Mouse (Mus musculus) layer of hippocampus, adult 9-10 months (tissue): ENCODE results near the gene 1700012B09Rik.

Source experiments
- DNase-seq: peaks from one replicate; pipeline ENCODE4 v3.0.0; 2022; ENCODE audit warnings: low spot score

1700012B09Rik gene

DNA sequence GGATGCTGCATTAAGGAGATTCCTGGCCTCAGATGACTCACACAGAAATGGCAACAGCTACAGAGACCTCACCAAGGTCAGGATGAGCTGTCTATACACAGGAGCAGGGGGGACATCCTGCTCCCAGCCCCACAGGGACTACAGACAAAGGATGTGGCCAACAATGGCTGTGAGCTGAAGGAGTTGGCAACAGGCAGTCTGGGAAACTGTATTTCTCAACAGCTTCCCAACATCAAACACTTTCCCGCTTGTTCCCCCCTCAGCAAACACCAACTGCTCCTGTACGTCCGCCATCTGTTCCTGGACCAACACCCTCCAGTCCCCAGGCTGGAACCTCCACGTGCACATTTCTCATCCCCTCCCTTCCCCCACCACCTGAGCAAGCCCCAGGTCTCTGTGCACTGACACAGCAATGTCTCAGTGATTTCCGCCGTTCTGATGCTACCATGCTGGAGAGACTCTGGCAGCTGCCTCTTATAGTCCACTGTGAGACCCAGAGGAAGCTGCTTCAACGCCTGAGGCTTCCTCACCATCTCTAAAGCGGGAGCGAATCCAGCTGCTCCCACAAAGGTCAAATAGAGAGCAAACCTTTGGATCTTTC is 39.8 kb downstream of the 1700012B09Rik start:
- no peak for DNase-seq

DNA sequence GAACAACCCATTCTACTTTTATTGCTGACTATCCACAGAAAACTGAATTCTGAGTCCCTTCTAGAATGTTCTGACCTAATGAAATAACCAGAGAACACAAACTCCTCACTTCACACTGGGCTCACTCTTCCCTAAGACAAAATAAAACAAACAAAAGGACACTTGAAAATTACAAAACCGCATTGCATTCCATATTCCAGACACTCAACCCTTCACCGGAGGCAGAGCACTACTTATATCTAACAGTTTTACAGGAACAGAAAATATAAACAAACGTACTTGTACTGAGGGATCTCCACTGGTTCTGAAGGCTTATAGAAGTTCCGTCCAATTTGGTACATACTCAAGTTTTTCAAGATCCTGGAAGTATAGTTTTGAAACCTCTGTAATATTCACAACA is 42.5 kb downstream of the 1700012B09Rik start:
- no peak for DNase-seq

DNA sequence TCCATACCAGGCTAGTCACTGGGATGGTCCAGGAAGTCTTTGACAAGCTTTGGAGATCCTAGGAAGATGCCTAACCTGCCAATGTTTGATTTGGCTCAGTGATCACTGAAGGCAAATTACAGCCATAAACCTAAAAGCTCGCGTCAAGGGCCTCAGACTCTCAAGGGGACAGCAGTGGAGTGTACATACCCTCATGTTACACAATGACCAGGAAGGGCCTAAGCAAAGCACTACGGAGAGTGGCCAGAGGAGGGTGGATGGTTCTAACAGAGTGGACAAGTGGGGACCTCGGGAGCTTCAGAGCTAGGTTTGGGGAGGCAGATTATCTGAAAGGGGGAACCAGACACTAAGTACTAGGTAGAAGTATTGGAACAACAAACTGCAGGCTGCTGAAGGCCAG is 44.2 kb downstream of the 1700012B09Rik start:
- DNase-seq: no peak

DNA sequence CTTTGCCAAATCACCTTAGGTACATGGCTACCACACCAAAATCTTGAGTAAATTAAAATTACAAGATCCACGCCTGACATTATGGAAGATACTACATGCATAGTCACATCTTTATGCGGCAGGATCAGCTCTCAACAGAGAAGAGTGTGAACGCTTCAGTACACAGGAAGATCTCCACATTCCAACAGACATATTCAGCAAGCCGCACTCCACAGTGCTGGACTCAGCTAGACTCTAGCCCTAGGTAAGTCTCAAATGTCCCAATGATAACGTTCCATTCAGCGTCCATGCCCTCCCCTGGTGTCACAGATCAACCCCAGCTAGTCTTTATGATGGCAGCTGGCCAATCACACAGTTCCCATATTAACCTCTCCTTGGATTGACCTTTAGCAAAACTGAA is 44.8 kb downstream of the 1700012B09Rik start:
- DNase-seq: no peak

DNA sequence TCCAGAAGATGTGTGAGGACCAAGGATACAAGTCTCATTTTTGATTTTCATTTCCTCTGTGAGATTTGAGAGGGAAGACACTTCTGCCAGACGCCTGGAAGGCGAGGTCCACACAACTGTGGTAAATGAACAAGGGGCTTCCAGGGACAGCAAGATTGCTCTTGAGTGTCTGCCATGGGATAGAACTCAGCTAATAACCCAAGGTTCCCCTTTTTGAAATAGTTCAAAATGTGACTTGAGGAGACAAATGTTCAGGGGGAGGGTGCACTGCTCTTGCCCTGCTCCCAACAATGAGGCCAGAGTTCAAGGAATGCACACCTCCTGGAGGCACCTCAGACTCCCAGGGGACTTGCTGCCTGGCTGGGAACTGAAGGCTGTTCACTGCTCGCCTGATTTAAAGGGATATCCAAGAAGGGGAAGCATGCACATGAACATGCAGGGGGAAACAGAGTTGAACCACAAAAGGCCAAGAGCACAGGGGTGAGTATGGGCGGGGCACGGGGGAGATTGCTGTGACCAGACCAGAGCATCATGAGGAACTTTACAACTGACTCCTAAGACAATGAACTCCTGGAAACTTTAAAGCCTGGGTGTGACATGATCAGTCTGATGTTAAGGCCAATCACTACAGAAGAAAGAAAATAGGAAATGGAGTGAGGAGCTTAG is 45.9 kb downstream of the 1700012B09Rik start:
- no peak for DNase-seq

DNA sequence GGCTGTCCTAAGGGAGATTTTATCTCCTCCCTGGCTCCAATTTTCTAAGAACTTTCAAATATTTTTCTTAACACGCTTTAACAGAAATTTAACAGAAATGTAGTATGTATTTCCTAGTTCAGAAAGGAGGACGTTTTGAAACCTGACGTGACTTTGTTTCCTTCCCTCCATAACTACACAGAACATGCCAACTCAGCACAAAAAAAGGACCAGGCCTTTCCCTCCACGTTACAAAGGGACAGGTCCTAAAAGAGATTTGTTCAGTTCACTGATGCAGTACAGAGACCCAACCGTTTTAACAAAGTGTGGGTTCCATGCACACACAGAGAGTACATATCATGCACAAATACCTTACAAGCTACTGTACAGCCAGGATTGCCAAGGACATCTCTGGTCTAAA is 49.2 kb downstream of the 1700012B09Rik start:
- DNase-seq: no peak

DNA sequence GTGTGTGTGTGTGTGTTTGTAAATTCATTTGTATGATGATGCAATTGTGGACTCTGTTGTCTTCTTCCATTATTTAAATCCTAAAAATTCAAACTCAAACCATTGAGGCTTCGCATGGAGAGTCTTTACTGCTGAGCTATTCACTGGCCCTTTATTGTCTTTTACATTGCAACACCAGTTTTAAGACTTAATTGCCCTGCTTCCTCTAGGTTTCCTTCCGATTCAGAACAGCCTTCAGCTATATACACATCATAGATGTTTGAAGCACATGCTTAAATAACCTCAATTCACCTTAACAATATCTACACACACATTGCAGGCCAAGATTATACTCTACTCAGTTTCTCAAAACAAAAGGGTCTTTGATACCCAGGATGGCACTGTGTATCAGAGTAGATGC is 50.4 kb downstream of the 1700012B09Rik start:
- no peak for DNase-seq

DNA sequence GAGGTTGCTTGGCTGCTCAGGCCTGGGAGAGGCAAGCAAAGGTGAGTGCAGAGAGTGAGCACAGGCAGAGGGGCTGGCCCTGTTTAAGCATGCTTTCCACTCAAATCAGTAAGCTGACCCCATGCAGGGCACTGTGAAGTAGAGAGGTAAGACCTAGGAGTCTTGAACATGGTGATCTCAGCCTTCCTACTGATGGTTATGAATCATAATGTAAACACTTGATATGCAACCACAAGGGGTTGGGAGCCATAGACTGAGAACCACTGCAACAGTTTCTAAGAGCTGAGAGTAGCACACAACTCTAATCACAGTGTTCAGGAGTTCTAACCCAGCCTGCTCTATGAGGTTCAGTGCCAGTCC is 52.5 kb downstream of the 1700012B09Rik start:
- no peak for DNase-seq

DNA sequence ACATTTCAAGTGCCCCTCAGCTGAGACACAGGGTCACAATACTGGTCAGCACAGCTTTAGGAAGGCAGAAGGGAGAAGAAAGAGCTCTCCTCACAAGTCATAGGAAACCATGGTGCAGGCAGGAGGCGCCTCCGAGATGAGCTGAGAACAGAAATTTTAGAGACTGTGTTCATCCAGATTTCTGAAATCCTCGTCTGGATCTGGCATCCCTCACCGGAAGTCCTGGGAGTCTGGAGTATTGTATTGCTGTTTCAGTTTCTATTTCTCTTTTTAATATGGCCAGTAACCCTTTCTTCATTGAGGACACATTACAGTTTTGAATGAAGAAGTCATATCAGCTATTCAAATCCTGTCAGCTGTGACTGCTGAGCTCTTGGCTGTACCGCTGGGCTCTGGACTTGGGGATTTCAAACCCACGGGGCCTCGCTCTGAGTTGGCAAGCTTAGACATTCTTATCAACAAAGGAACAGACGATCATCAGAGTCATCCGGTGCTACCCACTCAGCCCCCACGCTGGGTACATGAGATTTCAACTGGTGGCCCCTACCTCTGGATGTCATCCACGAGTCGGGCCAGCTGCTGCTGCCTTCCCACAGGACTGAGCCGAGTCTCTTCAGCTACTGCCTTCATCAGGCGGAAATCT is 53.0 kb downstream of the 1700012B09Rik start:
- DNase-seq: no peak

DNA sequence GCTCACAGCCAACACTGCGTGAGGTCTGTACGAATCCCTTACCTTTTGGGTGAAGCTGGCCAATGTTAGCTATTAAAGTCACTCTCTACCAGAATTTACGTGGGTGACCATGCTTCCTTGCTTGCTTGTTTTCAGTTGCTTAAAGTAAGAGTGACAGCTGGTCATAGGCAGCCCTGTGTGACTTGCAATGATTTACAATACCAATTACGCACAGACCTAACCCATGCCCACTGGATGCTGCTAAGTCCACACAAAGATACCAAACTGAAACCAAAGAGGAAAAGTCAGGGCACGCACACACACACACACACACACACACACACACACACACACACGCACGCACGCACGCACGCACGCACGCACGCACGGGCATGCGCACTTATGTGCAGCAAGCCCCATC is 55.6 kb downstream of the 1700012B09Rik start:
- no peak for DNase-seq

DNA sequence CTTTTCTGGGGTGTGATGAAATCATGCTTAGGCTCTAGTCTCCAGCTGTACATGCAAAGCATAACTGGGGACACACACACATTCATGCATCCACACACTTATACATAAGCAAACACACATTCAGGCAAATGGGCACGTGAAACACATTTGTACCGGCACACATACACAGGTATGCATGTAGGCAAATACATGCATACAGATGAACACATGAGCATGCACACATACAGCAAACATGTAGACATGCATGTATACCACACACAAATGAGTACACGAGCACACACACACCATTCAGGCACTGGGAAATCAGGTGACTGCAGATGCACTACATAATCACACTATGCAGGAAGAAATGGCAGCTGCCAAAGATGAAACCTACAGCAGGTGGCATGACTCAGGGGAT is 59.9 kb downstream of the 1700012B09Rik start:
- DNase-seq: no peak
